Mouse (Mus musculus) lung, embryonic 15.5 days (tissue): ENCODE measurements around the gene Eif2b4. TPM values are rescaled to one million over a fixed set of nuclear protein-coding genes. Genes with fewer than 3 reads are reported as not detected.
"Not testable (repeated sequence)": the region's sequence is repeated elsewhere in the genome, so short reads cannot be mapped to it uniquely, and the experiment has no call there.

Experiments used
- ATAC-seq: fragments of 200-750 bp; cut with Nextera tagmentation; 2 replicates; pipeline ENCODE4 v1.8.0; 2017; ENCODE audit warnings: moderate number of reproducible peaks, borderline replicate concordance; ENCODE audit not compliant: low FRiP score, low TSS enrichment; ENCODE audit errors: extremely low read depth
- H3K27ac ChIP-seq: fragments of 300-500 bp; sonication (generic); 2 replicates; pipeline ENCODE4 v1.5.1; 2015; ENCODE audit warnings: moderate library complexity, mild to moderate bottlenecking, inconsistent platforms
- H3K27me3 ChIP-seq: fragments of 300-500 bp; sonication (generic); 2 replicates; pipeline ENCODE4 v1.6.1; 2015; ENCODE audit warnings: inconsistent platforms
- H3K36me3 ChIP-seq: fragments of 300-500 bp; sonication (generic); 2 replicates; pipeline ENCODE4 v1.6.1; 2015; ENCODE audit warnings: inconsistent platforms
- H3K4me1 ChIP-seq: fragments of 300-500 bp; sonication (generic); 2 replicates; pipeline ENCODE4 v1.6.1; 2015; ENCODE audit warnings: inconsistent platforms
- H3K4me2 ChIP-seq: fragments of 300-500 bp; sonication (generic); 2 replicates; pipeline ENCODE4 v1.6.1; 2015; ENCODE audit warnings: inconsistent platforms, mild to moderate bottlenecking, moderate library complexity
- H3K4me3 ChIP-seq: fragments of 300-500 bp; sonication (generic); 2 replicates; pipeline ENCODE4 v1.5.1; 2015; ENCODE audit warnings: mild to moderate bottlenecking, inconsistent platforms
- H3K9ac ChIP-seq: fragments of 300-500 bp; sonication (generic); 2 replicates; pipeline ENCODE4 v1.6.1; 2015; ENCODE audit warnings: inconsistent platforms
- H3K9me3 ChIP-seq: fragments of 300-500 bp; sonication (generic); 2 replicates; pipeline ENCODE4 v1.6.1; 2016; ENCODE audit warnings: inconsistent platforms
- WGBS: fragments of 180-500 bp; shearing (Covaris S2); methylation state at CpG from one replicate; pipeline ENCODE4 v1.1.7; 2015; 5-methylcytosine and 5-hydroxymethylcytosine counted together
- polyA plus RNA-seq: library from polyadenylated mRNA; unstranded; fragments of >200 nt; fragmentation: Nextera tagmentation; extraction: Ambion mirVana; gene quantifications from 2 replicates; pipeline ENCODE4 v1.2.1, GENCODE M21; 2015

Gene Eif2b4
- polyA plus RNA-seq, 1 experiment from 2014 or later: 64.3 TPM

DNA sequence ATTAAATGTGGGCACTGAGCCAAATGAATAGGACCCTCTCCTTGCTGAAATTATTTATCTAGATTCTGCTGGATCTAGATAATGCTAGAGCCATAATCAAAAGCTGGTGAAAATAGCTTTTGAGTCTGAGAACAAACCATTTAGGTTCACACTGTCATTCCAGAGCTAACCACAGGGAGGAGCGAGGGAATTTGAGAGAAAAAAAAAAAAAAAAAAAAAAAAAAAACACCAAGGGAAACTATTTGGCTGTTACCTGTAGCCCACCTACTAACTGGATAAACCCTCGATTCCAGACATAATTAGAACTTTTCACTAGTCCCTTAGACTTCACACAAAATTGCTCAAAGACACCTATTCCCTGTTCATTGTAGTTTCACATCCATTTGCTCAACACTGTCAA, 25.8 kb upstream of the Eif2b4 start:
- ATAC-seq: no peak
- WGBS: 0% methylated on average over 2 of the region's 2 CpGs
- Histone ChIP-seq H3K4me3 (peak overlapping the region; percentile 89), H3K27ac (peak overlapping the region; percentile 31; the same call in 1 of the 2 replicates), H3K27me3 (no peaks in the 10 kb centered on the region), H3K4me1 (peaks cover 14% of the 10 kb centered on the region), H3K36me3 (no peaks in the 10 kb centered on the region), H3K9me3 (no peaks in the 10 kb centered on the region), H3K9ac (0 out of 2 replicates have a peak overlapping the region, but pooled peaks have one; percentile 9), H3K4me2 (peak overlapping the region; percentile 73)

GRCm38 (mm10) chr5:31218294-31218693, 25.1 kb upstream of the Eif2b4 start:
- no peaks in the 10 kb centered on the region for H3K9me3 ChIP-seq
- H3K27ac ChIP-seq: peak overlapping the region; percentile 55; the same call in 1 of the 2 replicates
- 55% methylated on average over 7 of the region's 7 CpGs for WGBS
- peak overlapping the region; percentile 73; the same call in 1 of the 2 replicates for H3K4me2 ChIP-seq
- H3K4me3 ChIP-seq: 0 out of 2 replicates have a peak overlapping the region, but pooled peaks have one; percentile 3
- no peaks in the 10 kb centered on the region for H3K27me3 ChIP-seq
- H3K4me1 ChIP-seq: peaks cover 14% of the 10 kb centered on the region
- ATAC-seq: no peak
- no peak overlapping the region for H3K9ac ChIP-seq
- no peaks in the 10 kb centered on the region for H3K36me3 ChIP-seq

- WGBS: 86% methylated on average over 6 of the region's 6 CpGs
- peaks cover 12% of the 10 kb centered on the region for H3K4me1 ChIP-seq
Observed at GRCm38 (mm10) chr5:31216554-31216953, 23.3 kb upstream of the Eif2b4 start.

DNA sequence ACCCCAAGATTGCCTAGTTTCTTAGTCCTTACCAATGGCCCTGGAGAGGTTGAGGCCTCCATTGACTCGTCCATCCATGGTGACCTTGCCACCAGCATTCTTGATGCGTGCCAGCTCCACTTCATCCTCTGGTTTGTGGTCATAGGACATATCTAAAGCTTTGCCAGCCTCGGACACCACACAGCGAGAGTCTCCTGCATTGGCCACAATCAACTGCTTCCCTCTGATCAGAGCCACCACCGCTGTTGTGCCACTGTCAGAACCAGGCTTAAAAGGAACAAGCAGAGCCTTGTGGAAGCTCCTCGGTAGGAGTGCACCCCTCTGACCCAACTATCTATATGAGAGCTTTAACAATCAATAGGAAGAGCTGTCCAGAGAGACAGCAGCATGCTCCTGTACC, 11.2 kb upstream of the Eif2b4 start:
- H3K9ac ChIP-seq: no peak overlapping the region
- H3K9me3 ChIP-seq: 0 out of 2 replicates have a peak, but pooled peaks cover 3% of the 10 kb centered on the region
- peaks cover 61% of the 10 kb centered on the region for H3K36me3 ChIP-seq
- H3K4me3 ChIP-seq: no peak overlapping the region
- 92% methylated on average over 6 of the region's 6 CpGs for WGBS
- peaks cover 22% of the 10 kb centered on the region for H3K4me1 ChIP-seq
- H3K27me3 ChIP-seq: no peaks in the 10 kb centered on the region
- no peak for ATAC-seq
- no peak overlapping the region for H3K27ac ChIP-seq
- H3K4me2 ChIP-seq: no peak overlapping the region

More at GRCm38 (mm10) chr5:31216554-31216953, 23.3 kb upstream of the Eif2b4 start:
- H3K4me2 ChIP-seq, H3K9ac ChIP-seq, H3K36me3 ChIP-seq, ATAC-seq, H3K27ac ChIP-seq, H3K27me3 ChIP-seq, H3K9me3 ChIP-seq, H3K4me3 ChIP-seq: not testable (repeated sequence)

DNA sequence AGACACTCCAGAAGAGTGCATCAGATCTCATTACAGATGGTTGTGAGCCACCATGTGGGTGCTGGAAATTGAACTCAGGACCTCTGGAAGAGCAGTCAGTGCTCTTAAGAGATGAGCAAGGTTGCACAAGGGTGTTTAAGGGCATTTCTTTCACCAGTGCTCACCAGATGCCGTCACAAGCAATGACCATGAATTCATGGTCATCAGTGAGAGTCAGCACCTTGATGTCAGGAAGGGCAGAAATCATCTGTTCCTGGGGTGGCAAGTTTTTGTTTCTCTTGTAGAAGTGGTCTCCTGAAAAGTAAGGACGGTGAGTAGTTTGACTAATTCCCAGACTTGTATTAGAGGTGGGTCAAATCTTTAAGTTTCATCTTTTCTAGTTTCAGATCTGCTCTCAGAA, 10.6 kb upstream of the Eif2b4 start:
- Histone ChIP-seq H3K9me3 (0 out of 2 replicates have a peak, but pooled peaks cover 3% of the 10 kb centered on the region), H3K4me1 (peaks cover 22% of the 10 kb centered on the region), H3K4me2 (no peak overlapping the region), H3K36me3 (peaks cover 66% of the 10 kb centered on the region), H3K27me3 (no peaks in the 10 kb centered on the region), H3K27ac (no peak overlapping the region), H3K9ac (no peak overlapping the region), H3K4me3 (no peak overlapping the region)
- ATAC-seq: no peak
- 87% methylated on average over 2 of the region's 2 CpGs for WGBS

DNA sequence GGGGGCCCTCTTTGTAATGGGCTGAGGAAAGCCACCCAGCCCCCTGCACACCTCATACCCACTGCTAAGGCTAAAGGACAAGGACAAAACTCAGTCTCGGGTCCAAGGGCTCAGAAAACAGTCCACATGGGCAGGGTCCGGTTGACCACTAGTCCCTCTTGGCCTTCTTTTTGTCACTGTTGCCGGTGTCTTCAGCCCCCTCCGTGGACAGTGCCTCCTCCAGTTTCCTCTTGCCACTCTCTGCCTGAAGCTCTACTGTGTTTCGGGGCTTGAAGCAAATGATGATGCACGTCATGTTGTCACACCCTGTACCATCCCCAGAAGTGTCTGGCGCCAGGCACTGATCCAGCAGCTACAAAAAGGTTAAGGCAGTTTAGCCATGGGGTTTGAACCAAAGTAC, 9.7 kb upstream of the Eif2b4 start:
- H3K4me1 ChIP-seq: peaks cover 22% of the 10 kb centered on the region
- H3K9me3 ChIP-seq: 0 out of 2 replicates have a peak, but pooled peaks cover 3% of the 10 kb centered on the region
- 82% methylated on average over 7 of the region's 7 CpGs for WGBS
- H3K36me3 ChIP-seq: peaks cover 76% of the 10 kb centered on the region
- peak overlapping the region; percentile 83 for H3K27ac ChIP-seq
- H3K4me3 ChIP-seq: peak overlapping the region; percentile 80
- no peak for ATAC-seq
- peak overlapping the region; percentile 74 for H3K4me2 ChIP-seq
- H3K27me3 ChIP-seq: no peaks in the 10 kb centered on the region
- 0 out of 2 replicates have a peak overlapping the region, but pooled peaks have one; percentile 82 for H3K9ac ChIP-seq

DNA sequence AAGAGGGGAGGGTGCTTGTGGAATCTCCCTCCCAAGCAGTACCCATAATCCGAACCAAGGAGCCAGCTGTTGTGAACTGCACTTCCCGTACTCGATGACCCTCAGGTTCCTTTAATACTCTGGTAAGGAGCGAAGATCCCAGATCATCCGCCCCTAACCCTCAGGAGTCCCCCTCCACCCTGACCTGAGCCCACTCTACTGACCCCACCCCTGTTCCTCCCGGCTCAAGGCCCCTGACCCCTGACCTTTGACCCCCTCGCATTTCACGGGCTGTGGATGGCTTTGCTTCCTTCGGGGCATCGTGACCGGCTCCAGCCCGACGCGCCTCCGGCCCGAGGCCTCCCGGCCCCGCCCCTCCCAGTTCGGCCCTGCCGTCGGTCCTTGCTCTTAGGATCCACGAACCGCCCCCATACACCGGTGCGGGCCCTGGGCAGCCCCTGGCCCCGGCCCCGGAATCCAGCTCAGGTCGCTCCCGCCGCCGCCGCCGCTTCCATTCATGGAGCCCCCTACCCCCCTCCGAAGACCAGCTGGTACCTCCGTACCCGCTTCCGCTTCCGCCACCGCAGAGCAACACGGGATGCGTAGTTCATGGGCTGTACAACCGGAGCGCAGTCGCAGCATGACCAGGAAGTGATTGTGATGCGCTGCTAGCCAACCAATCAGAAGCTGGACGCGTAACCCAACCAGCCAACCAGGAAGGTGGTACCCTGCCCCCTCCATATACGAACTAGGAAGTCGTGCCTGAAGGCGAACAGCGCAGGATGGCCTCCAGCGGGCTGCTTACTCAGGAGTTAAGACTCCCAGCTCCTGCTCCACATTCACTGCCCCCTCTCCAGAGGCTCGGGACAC, 8.7 kb upstream of the Eif2b4 start, which contains the start of gene Zfp513:
Gene Zfp513 (minus strand): TSS at position 562 of the 849 bp plus-strand sequence.
- peak within 1 kb of the TSS; percentile 80 for H3K4me3 ChIP-seq
- H3K4me2 ChIP-seq: peak within 1 kb of the TSS; percentile 77
- H3K27ac ChIP-seq: peak within 1 kb of the TSS; percentile 83
- 0 out of 2 replicates have a peak, but pooled peaks cover 3% of the 10 kb centered on the region for H3K9me3 ChIP-seq
- peak within 1 kb of the TSS; percentile 82 for H3K9ac ChIP-seq
- H3K27me3 ChIP-seq: no peaks in the 10 kb centered on the region
- peaks cover 76% of the 10 kb centered on the region for H3K36me3 ChIP-seq
- ATAC-seq: peak; percentile 97
- H3K4me1 ChIP-seq: peaks cover 22% of the 10 kb centered on the region
- under 1% methylated on average over 42 of the region's 53 CpGs for WGBS

DNA sequence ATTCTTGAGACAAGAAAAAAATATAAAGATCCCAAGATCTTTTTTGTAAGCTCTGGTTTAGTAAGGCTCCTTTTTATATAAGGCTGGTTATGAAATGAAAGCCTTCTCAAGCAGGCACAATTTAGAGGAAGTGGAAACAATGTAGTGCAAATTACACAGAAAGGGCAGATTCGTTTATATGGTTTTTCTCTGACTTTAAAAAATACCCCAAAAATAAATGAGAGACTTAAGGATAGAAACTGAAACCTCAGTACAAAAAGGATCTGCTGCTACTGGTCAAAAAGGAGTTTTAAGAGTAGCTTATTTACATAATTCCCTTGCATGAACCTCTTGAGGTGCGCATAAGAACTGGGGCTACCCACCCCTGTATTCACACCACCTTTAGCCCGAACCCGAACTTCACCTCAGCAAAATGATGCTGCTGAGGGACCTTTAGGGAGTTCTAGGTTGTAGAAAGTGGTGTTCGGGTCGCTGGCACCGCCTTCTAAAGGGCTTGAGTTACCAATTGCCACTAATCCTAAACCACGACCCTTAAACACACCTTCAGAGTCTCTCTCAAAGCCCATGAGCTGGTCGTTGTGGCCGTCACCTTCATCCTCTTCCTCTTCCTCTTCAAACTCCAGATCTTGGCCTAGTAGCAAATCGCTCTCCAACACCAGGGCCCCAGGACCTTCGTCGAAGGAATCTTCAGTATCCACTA, 8.0 kb upstream of the Eif2b4 start:
- H3K9ac ChIP-seq: peak overlapping the region; percentile 82
- 0 out of 2 replicates have a peak, but pooled peaks cover 3% of the 10 kb centered on the region for H3K9me3 ChIP-seq
- H3K4me1 ChIP-seq: peaks cover 22% of the 10 kb centered on the region
- peak overlapping the region; percentile 79 for H3K27ac ChIP-seq
- H3K36me3 ChIP-seq: peaks cover 79% of the 10 kb centered on the region
- WGBS: 12% methylated on average over 13 of the region's 13 CpGs
- peak overlapping the region; percentile 77 for H3K4me2 ChIP-seq
- no peak for ATAC-seq
- peak overlapping the region; percentile 80 for H3K4me3 ChIP-seq
- H3K27me3 ChIP-seq: no peaks in the 10 kb centered on the region

- ATAC-seq: no peak
- no peak overlapping the region for H3K27ac ChIP-seq
- no peaks in the 10 kb centered on the region for H3K27me3 ChIP-seq
- H3K4me3 ChIP-seq: no peak overlapping the region; the same call in 1 of the 2 replicates
- 0 out of 2 replicates have a peak, but pooled peaks cover 3% of the 10 kb centered on the region for H3K9me3 ChIP-seq
- 90% methylated on average over 27 of the region's 27 CpGs for WGBS
- H3K36me3 ChIP-seq: peaks cover 79% of the 10 kb centered on the region
- H3K9ac ChIP-seq: no peak overlapping the region
- peak overlapping the region; percentile 77; the same call in 1 of the 2 replicates for H3K4me2 ChIP-seq
- H3K4me1 ChIP-seq: peaks cover 22% of the 10 kb centered on the region
Observed at GRCm38 (mm10) chr5:31200327-31200768, 7.1 kb upstream of the Eif2b4 start.

DNA sequence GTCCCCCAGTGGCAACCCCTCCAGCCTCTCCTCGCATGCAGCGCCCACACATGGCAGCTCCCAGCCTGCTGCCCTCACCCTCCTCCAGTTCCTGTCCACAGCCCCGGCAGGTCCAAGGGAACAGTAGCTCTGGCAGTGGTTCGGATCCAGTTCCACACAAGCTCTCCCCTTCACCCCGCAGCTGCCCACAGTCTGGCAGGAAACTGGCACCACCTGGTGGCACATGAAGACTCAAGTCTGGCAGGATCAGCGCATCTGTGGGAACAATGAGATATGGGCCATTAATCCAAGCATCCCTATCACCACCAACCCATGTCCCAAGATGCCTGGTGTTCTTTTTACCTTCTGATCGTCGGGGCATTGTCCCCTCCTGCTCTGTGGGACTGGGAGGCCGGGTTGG, 6.7 kb upstream of the Eif2b4 start:
- Histone ChIP-seq H3K9me3 (0 out of 2 replicates have a peak, but pooled peaks cover 3% of the 10 kb centered on the region), H3K36me3 (peaks cover 79% of the 10 kb centered on the region), H3K9ac (no peak overlapping the region), H3K4me1 (peaks cover 22% of the 10 kb centered on the region), H3K4me3 (no peak overlapping the region), H3K27me3 (no peaks in the 10 kb centered on the region), H3K27ac (no peak overlapping the region), H3K4me2 (no peak overlapping the region)
- no peak for ATAC-seq
- 72% methylated on average over 9 of the region's 9 CpGs for WGBS

DNA sequence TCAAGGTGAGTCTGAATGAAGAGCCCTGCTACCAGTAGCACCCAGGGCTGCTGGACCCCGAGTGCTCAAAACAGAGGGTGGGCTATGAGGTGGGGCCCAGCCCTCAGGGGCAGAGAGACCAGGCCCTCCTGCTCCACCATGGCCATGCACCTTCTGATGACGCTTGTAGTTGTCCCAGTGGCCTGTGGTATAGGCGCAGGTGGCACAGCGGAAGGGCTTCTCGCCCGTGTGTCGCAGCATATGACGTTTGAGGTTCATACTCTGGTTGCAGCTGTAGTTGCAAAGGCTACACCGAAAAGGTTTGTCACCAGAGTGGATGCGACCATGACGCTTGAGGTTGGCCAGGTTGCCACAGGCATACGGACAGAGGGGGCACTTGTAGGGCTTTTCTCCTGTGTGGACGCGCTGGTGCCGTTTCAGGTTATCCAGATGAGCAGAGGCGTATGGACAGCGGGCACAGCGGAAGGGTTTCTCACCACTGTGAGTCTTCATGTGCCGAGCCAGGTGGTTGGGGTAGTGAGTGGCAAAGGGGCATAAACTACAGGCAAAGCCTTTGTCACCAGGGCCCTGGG, 6.2 kb upstream of the Eif2b4 start:
- Histone ChIP-seq H3K27ac (no peak overlapping the region), H3K9me3 (0 out of 2 replicates have a peak, but pooled peaks cover 3% of the 10 kb centered on the region), H3K4me2 (no peak overlapping the region), H3K9ac (no peak overlapping the region), H3K36me3 (peaks cover 79% of the 10 kb centered on the region), H3K4me1 (peaks cover 26% of the 10 kb centered on the region), H3K4me3 (no peak overlapping the region), H3K27me3 (no peaks in the 10 kb centered on the region)
- WGBS: 90% methylated on average over 19 of the region's 19 CpGs
- ATAC-seq: no peak
